Mouse (Mus musculus) G1E (cell line): ENCODE data around the gene Spata2.

Source experiments
- CTCF ChIP-seq: IDR thresholded peaks from 2 replicates; pipeline ENCODE4 v1.5.1; 2012; ENCODE audit warnings: low read depth, low read length, inconsistent platforms, mixed read lengths
- GATA2 ChIP-seq: IDR thresholded peaks from 2 replicates; pipeline ENCODE4 v1.6.1; 2012; ENCODE audit warnings: low read depth, low read length, inconsistent platforms, borderline replicate concordance

DNA sequence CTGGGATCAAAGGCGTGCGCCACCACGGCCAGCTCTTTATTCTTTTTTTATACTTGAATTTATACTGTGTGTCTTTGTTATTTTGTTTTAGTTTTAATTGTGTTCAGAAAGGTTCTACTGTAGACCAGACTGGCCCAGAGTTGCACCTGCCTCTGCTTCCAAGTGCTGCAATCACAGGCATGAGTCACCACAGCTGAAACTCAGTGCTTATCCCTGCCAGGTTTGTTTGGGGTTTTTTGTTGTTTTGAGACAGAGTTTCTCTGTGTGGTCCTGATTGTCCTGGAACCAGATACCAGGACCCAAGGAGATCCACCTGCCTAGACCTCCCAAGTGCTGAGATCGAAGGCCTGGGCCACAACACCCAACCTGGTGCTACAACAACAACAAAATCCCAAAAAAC, 15.9 kb upstream of the Spata2 start:
- TF ChIP-seq CTCF = no peak
- no peak for TF ChIP-seq GATA2
